Mouse (Mus musculus) liver, adult 2 months (tissue): ENCODE results near the gene Sobp. TPM values are rescaled to one million over a fixed set of nuclear protein-coding genes. Genes with fewer than 3 reads are reported as not detected.
A peak's percentile ranks its signal among the peaks of the same experiment; 100 is the strongest.

Experiments used
- DNase-seq: peaks from one replicate; pipeline ENCODE4 v3.0.0-alpha.2; 2011; ENCODE audit warnings: low read depth, low spot score; ENCODE audit errors: extremely low read depth
- H3K27ac ChIP-seq: fragments of 200-500 bp; replicated peaks from 2 replicates; pipeline ENCODE4 v1.5.1; 2012; ENCODE audit warnings: low read depth, mild to moderate bottlenecking, control low read depth, inconsistent platforms, low read length; ENCODE audit not compliant: insufficient read depth
- H3K27me3 ChIP-seq: fragments of 200-500 bp; 2 replicates; pipeline ENCODE4 v1.6.1; 2012; ENCODE audit warnings: mild to moderate bottlenecking, moderate library complexity, low read length, inconsistent platforms; ENCODE audit not compliant: control insufficient read depth, insufficient read depth
- H3K36me3 ChIP-seq: fragments of 200-500 bp; 2 replicates; pipeline ENCODE4 v1.6.1; 2012; ENCODE audit warnings: low read length, inconsistent platforms; ENCODE audit not compliant: control insufficient read depth, insufficient read depth
- H3K4me1 ChIP-seq: fragments of 200-500 bp; 2 replicates; pipeline ENCODE4 v1.6.1; 2011; ENCODE audit warnings: low read length; ENCODE audit not compliant: control insufficient read depth, insufficient read depth
- H3K4me3 ChIP-seq: fragments of 200-500 bp; 2 replicates; pipeline ENCODE4 v1.5.1; 2011; ENCODE audit warnings: low read depth, mild to moderate bottlenecking, control low read depth, low read length, moderate library complexity; ENCODE audit not compliant: insufficient read depth
- H3K79me2 ChIP-seq: fragments of 200-500 bp; 2 replicates; pipeline ENCODE4 v1.6.1; 2012; ENCODE audit warnings: inconsistent platforms, mild to moderate bottlenecking, low read length, moderate library complexity; ENCODE audit not compliant: control insufficient read depth, insufficient read depth
- H3K9ac ChIP-seq: fragments of 200-500 bp; 2 replicates; pipeline ENCODE4 v1.6.1; 2012; ENCODE audit warnings: low read depth, mild to moderate bottlenecking, control low read depth, inconsistent platforms, low read length
- CTCF ChIP-seq: fragments of 200-500 bp; IDR thresholded peaks from 2 replicates; pipeline ENCODE4 v1.5.1; 2011; ENCODE audit warnings: low read depth, low read length, control low read depth
- POLR2A ChIP-seq: fragments of 200-500 bp; IDR thresholded peaks from 2 replicates; pipeline ENCODE4 v1.6.1; 2011; ENCODE audit warnings: low read length, control low read depth; ENCODE audit not compliant: insufficient read depth; ENCODE audit errors: extremely low read depth
- WGBS: fragments of 180-500 bp; shearing (Covaris S2); methylation state at CpG from one replicate; pipeline ENCODE4 v1.1.7; 2018; 5-methylcytosine and 5-hydroxymethylcytosine counted together
- polyA plus RNA-seq: library from polyadenylated mRNA; depleted of rRNA; stranded (reverse); fragments of >200 nt; gene quantifications from 2 replicates; pipeline ENCODE4 v1.2.3, GENCODE M21; 2012; rRNA removed
- total RNA-seq: library from RNA; depleted of rRNA; stranded (reverse); fragments of >200 nt; gene quantifications from 2 replicates; pipeline ENCODE4 v1.2.3, GENCODE M21; 2014; rRNA removed

The Sobp gene
- not detected in 2 replicates for total RNA-seq
- 0.01 and 0.05 TPM in 2 replicates for polyA plus RNA-seq

DNA sequence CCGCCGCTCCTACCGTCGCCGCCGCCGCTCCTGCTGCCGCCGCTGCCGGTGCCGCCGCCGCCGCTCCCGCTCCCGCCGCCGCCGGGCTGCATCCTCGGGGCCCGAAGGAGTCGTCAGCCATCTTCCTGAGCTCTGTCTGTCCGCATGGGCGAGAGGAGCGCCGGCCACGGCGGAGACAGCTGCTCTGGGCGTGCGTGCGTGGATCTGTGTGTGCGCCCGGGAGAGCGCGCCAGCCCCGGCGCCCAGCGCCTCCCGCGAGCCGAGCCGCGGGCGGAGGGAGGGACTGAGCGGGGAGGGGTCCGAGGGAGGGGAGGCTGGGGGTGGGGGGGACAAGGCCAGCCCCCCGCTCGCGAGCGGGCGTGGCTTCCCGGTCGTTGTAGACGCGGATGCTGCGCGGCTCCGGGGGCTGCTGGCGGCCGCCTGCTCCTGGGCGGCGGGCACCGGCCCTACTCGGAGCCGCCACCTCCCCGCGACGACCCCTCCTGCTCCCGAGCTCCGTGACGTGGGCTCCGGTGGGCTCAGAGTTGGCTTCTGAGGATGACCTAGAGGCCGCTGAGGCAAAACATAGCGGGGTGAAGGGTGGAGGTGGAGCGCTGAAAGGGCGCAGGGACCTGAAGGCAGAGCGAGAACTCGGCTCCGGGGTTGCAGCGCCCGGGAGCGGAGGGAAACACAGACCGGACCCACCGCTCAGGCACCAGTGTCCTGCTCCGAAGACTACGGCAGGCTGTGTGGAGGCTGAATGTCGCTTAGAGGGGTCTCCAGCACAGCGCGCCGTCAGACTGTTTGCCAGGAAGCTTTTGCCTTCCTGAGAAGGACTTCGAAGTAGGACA, at the start of gene Sobp, which contains the start of gene 9030612E09Rik:
Gene Sobp (minus strand): TSS at position 205 of the 830 bp plus-strand sequence.
Gene 9030612E09Rik (plus strand): TSS at position 379 of the 830 bp plus-strand sequence.
- H3K27me3 ChIP-seq, result peaks cover 14% of the 10 kb centered on the region
- H3K27ac ChIP-seq, result no peak within 1 kb of the TSS
- H3K9ac ChIP-seq, result peak within 1 kb of the TSS; percentile 35; the same call in 1 of the 2 replicates
- DNase-seq, result no peak
- TF ChIP-seq POLR2A, result no peak
- no peak for TF ChIP-seq CTCF
- peak within 1 kb of the TSS; percentile 56 for H3K4me3 ChIP-seq
- no peaks in the 10 kb centered on the region for H3K36me3 ChIP-seq
- H3K79me2 ChIP-seq, result no peaks in the 10 kb centered on the region
- peaks cover 4% of the 10 kb centered on the region for H3K4me1 ChIP-seq
- WGBS, result 1% methylated on average over 76 of the region's 91 CpGs

DNA sequence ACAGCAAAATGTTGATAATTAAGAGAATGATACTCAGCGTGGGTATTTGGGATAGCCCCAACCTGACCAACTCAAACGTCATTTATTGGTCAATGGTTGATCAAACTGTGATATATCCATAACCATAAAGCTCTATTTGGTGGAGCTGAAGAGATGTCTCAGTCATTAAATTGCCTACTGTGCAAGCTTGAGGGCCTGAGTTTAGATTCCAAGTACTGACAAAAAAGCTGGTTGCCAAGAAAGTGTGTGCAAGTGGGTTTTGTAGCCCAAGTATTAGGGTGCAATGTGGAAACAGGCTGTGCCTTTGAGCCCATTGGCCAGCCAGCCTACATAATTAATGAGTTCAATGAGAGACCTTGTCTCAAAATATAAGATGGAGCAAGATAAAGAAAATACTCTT, 49.1 kb upstream of the Sobp start:
- Histone ChIP-seq H3K36me3 (no peaks in the 10 kb centered on the region), H3K27me3 (no peaks in the 10 kb centered on the region), H3K9ac (no peak overlapping the region), H3K4me3 (no peak overlapping the region), H3K79me2 (peaks cover 5% of the 10 kb centered on the region; the same call in 1 of the 2 replicates), H3K4me1 (peaks cover 6% of the 10 kb centered on the region), H3K27ac (no peak overlapping the region)
- DNase-seq, result no peak
- WGBS, result 99% methylated on average over 2 of the region's 2 CpGs
- no peak for TF ChIP-seq CTCF
- TF ChIP-seq POLR2A, result no peak

DNA sequence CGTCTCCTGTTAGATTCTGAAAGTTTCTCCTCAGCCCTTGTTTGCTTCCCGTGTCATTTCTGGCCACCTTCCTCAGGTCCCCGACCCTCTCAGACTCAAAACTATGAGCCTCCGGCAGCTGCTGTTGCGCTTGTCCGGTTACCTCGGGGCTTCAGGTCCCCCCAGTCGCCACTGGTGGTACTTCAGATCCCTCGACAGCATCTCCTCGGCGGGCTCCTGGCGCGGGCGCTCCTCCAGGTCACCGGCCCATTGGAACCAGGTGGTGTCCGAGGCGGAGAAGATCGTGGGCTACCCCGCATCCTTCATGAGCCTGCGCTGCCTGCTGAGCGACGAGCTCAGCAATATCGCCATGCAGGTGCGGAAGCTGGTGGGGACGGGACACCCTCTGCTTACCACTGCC, 47.3 kb upstream of the Sobp start:
- under 1% methylated on average over 25 of the region's 25 CpGs for WGBS

DNA sequence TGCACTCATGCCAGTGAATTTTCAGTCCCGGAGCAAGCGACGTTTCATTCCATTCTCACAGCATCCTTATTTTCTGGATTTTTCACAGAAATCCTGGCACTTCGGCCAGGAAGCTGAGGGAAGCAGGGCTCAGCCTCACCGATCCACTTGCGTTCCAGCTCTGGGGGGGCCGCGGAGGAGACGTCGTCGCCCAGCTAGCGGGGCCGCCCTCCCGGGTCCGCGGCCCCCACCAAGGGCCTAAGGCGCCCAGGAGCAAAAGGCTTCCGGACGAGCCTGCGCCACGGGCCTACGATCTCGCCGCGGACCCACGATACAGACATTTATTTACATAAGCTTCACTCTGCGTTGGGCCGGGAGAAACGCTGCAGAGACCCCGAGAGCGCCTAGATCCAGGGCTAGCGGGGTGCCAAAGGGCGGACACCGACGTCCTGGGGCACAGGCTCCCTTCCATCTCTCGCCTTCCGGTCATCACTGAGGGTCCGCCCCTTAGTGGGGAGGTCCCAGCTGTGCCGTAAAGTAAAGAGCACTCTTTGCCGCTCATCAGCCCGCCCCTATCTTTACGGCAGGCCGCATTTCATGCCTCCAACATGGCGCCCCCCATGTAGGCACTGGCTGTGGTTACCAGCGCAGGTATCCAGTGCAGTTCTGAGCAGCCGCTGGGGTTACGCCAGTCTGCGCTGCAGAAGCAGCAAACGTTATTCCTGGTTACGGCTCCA, 46.7 kb upstream of the Sobp start, which contains the start of gene Pdss2:
Gene Pdss2 (plus strand): TSS at position 577 of the 716 bp plus-strand sequence.
- peaks cover 6% of the 10 kb centered on the region for H3K4me1 ChIP-seq
- H3K9ac ChIP-seq, result peak within 1 kb of the TSS; percentile 94
- H3K36me3 ChIP-seq, result no peaks in the 10 kb centered on the region
- TF ChIP-seq CTCF (no peak), POLR2A (peak; percentile 92)
- under 1% methylated on average over 50 of the region's 50 CpGs for WGBS
- peak within 1 kb of the TSS; percentile 94 for H3K27ac ChIP-seq
- no peaks in the 10 kb centered on the region for H3K27me3 ChIP-seq
- peak within 1 kb of the TSS; percentile 97 for H3K4me3 ChIP-seq
- DNase-seq, result peak; percentile 91
- peaks cover 3% of the 10 kb centered on the region; the same call in 1 of the 2 replicates for H3K79me2 ChIP-seq

More for the DNA sequence above, 47.3 kb upstream of the Sobp start:
- peak overlapping the region; percentile 43 for H3K27ac ChIP-seq
- no peak for TF ChIP-seq CTCF
- TF ChIP-seq POLR2A, result no peak
- no peak for DNase-seq
- peak overlapping the region; percentile 97 for H3K4me3 ChIP-seq
- H3K79me2 ChIP-seq, result peaks cover 3% of the 10 kb centered on the region; the same call in 1 of the 2 replicates
- H3K27me3 ChIP-seq, result no peaks in the 10 kb centered on the region
- H3K4me1 ChIP-seq, result peaks cover 6% of the 10 kb centered on the region
- H3K9ac ChIP-seq, result peak overlapping the region; percentile 67
- no peaks in the 10 kb centered on the region for H3K36me3 ChIP-seq

- peak; percentile 38 for DNase-seq
- Histone ChIP-seq H3K36me3 (no peaks in the 10 kb centered on the region), H3K79me2 (peaks cover 3% of the 10 kb centered on the region; the same call in 1 of the 2 replicates), H3K9ac (peak overlapping the region; percentile 94), H3K4me3 (peak overlapping the region; percentile 97), H3K27ac (peak overlapping the region; percentile 94), H3K27me3 (no peaks in the 10 kb centered on the region), H3K4me1 (peaks cover 6% of the 10 kb centered on the region)
- TF ChIP-seq CTCF (no peak), POLR2A (no peak)
- 12% methylated on average over 7 of the region's 7 CpGs for WGBS
Measured at GRCm38 (mm10) chr10:43220479-43220878, 46.1 kb upstream of the Sobp start.
